Mouse (Mus musculus) left cerebral cortex, adult 8-10 months (tissue): ENCODE results near the gene Ano8. TPM values are rescaled to one million over a fixed set of nuclear protein-coding genes. Genes with fewer than 3 reads are reported as not detected.

Experiments
- DNase-seq, 2 experiments: peaks; one replicate each; pipeline ENCODE4 v3.0.0; 2022; ENCODE audit warnings: low spot score in 2 of 2
- total RNA-seq, 4 experiments: library from RNA; stranded (reverse); gene quantifications; 2 replicates each; pipeline ENCODE4 v1.2.4; 2022

Gene Ano8
- total RNA-seq, 4 experiments from 2014 or later: 51.0 to 61.5 (median 60.0) TPM

- DNase-seq: no peak
Observed at GRCm38 (mm10) chr8:71471861-71472260, 13.9 kb downstream of the Ano8 start.

GRCm38 (mm10) chr8:71470913-71471255 lies 14.9 kb downstream of the Ano8 start:
- DNase-seq: no peak

- peak in 1 of 2 experiments; percentile 9 for DNase-seq
Observed at GRCm38 (mm10) chr8:71470146-71470912, 15.4 kb downstream of the Ano8 start.

GRCm38 (mm10) chr8:71469411-71469810 lies 16.4 kb downstream of the Ano8 start:
- DNase-seq: peak in 1 of 2 experiments; percentile 76

- DNase-seq: peak; percentile 91 to 99
Observed at GRCm38 (mm10) chr8:71468916-71469315, 16.8 kb downstream of the Ano8 start, which contains the start of gene Dda1. Dda1 (plus strand) TSS chr8:71469199.

- peak in 1 of 2 experiments; percentile 13 for DNase-seq
Observed at GRCm38 (mm10) chr8:71468001-71468400, 17.8 kb downstream of the Ano8 start.

GRCm38 (mm10) chr8:71467201-71467600 lies 18.6 kb downstream of the Ano8 start:
- DNase-seq: no peak

- peak in 1 of 2 experiments; percentile 29 for DNase-seq
Observed at GRCm38 (mm10) chr8:71466198-71466597, 19.6 kb downstream of the Ano8 start.

- peak in 1 of 2 experiments; percentile 11 for DNase-seq
Observed at GRCm38 (mm10) chr8:71465733-71466132, 20.0 kb downstream of the Ano8 start.

- DNase-seq: peak; percentile 94 to 99
Observed at GRCm38 (mm10) chr8:71464513-71465500, 21.0 kb downstream of the Ano8 start, which contains the start of gene Mrpl34. Mrpl34 (plus strand) TSS chr8:71464959.

- DNase-seq: peak; percentile 97 to 98
Observed at GRCm38 (mm10) chr8:71463188-71464033, 22.4 kb downstream of the Ano8 start, which contains the start of gene Abhd8. Abhd8 (minus strand) TSS chr8:71463655.

- peak in 1 of 2 experiments; percentile 64 for DNase-seq
Observed at GRCm38 (mm10) chr8:71462786-71463185, 23.0 kb downstream of the Ano8 start.

- peak in 1 of 2 experiments; percentile 17 for DNase-seq
Observed at GRCm38 (mm10) chr8:71462191-71462590, 23.6 kb downstream of the Ano8 start.

GRCm38 (mm10) chr8:71461152-71461840 lies 24.5 kb downstream of the Ano8 start:
- peak in 1 of 2 experiments; percentile 33 for DNase-seq

- no peak for DNase-seq
Observed at GRCm38 (mm10) chr8:71460716-71461115, 25.0 kb downstream of the Ano8 start.

- no peak for DNase-seq
Observed at GRCm38 (mm10) chr8:71457659-71458270, 28.0 kb downstream of the Ano8 start.

- no peak for DNase-seq
Observed at GRCm38 (mm10) chr8:71456906-71457305, 28.9 kb downstream of the Ano8 start.

- DNase-seq: no peak
Observed at GRCm38 (mm10) chr8:71454668-71455067, 31.1 kb downstream of the Ano8 start.

- no peak for DNase-seq
Observed at GRCm38 (mm10) chr8:71452669-71453068, 33.1 kb downstream of the Ano8 start.

- no peak for DNase-seq
Observed at GRCm38 (mm10) chr8:71451777-71452176, 34.0 kb downstream of the Ano8 start.
